Mouse (Mus musculus) heart, postnatal 25 days (tissue): ENCODE results near the gene Tmem116. TPM values are rescaled to one million over a fixed set of nuclear protein-coding genes. Genes with fewer than 3 reads are reported as not detected.

ENCODE experiments used
- DNase-seq: peaks from one replicate; pipeline ENCODE4 v3.0.0; 2022; ENCODE audit warnings: low spot score
- intact Hi-C: fragments of 180-260 bp; cut with DNase I; formaldehyde crosslinking; loops from one replicate; pipeline ENCODE4 v1.15.1; 2025
- total RNA-seq, 2 experiments: library from RNA; stranded (reverse); gene quantifications; 2 replicates each; pipeline ENCODE4 v1.2.3; 2021

The Tmem116 gene
- total RNA-seq, 2 experiments from 2014 or later: 8.2 to 10.1 TPM

GRCm38 (mm10) chr5:121526961-121527360 lies 75.3 kb downstream of the Tmem116 start:
- intact Hi-C loops: no loop called here
- no peak for DNase-seq

GRCm38 (mm10) chr5:121534521-121534920 lies 82.8 kb downstream of the Tmem116 start:
- no peak for DNase-seq
- intact Hi-C loops: no loop called here

GRCm38 (mm10) chr5:121535116-121535515 lies 83.4 kb downstream of the Tmem116 start:
- intact Hi-C loops: no loop called here
- DNase-seq: no peak

GRCm38 (mm10) chr5:121536921-121537555 lies 85.3 kb downstream of the Tmem116 start:
- no peak for DNase-seq
- intact Hi-C loops: no loop called here

- DNase-seq: no peak
Measured at GRCm38 (mm10) chr5:121537588-121537987, 85.9 kb downstream of the Tmem116 start.

GRCm38 (mm10) chr5:121540066-121540465 lies 88.4 kb downstream of the Tmem116 start:
- intact Hi-C loops: no loop called here
- no peak for DNase-seq

More at GRCm38 (mm10) chr5:121537588-121537987, 85.9 kb downstream of the Tmem116 start:
- intact Hi-C loops: no loop called here

- DNase-seq: no peak
- intact Hi-C loops: no loop called here
Measured at GRCm38 (mm10) chr5:121541235-121541634, 89.5 kb downstream of the Tmem116 start.

GRCm38 (mm10) chr5:121543370-121543769 lies 91.7 kb downstream of the Tmem116 start:
- intact Hi-C loops: no loop called here
- no peak for DNase-seq

- intact Hi-C loops: loop anchor here (5.0 kb wide), 1 partner anchor 57 kb away; no protein-coding TSS in a partner anchor
- peak; percentile 6 for DNase-seq
Measured at GRCm38 (mm10) chr5:121544910-121545792, 93.5 kb downstream of the Tmem116 start, which contains the start of the genes Adam1a and Gm42878. Gene Adam1a (minus strand): TSS chr5:121545482. Gene Gm42878 (minus strand): TSS chr5:121545482.

GRCm38 (mm10) chr5:121545793-121546529 lies 94.3 kb downstream of the Tmem116 start, which contains the start of gene Mapkapk5:
Gene Mapkapk5 (minus strand): TSS chr5:121545905.
- DNase-seq: peak; percentile 92
- intact Hi-C loops: loop anchor here (5.0 kb wide), 1 partner anchor 56 kb away; no protein-coding TSS in a partner anchor

GRCm38 (mm10) chr5:121546530-121546895 lies 94.8 kb downstream of the Tmem116 start:
- intact Hi-C loops: loop anchor here (5.0 kb wide), 1 partner anchor 56 kb away; no protein-coding TSS in a partner anchor
- DNase-seq: no peak

GRCm38 (mm10) chr5:121547084-121547483 lies 95.4 kb downstream of the Tmem116 start:
- intact Hi-C loops: loop anchor here (5.0 kb wide), 1 partner anchor 55 kb away; no protein-coding TSS in a partner anchor
- DNase-seq: no peak

GRCm38 (mm10) chr5:121549196-121549595 lies 97.5 kb downstream of the Tmem116 start:
- intact Hi-C loops: loop anchor here (5.0 kb wide), 1 partner anchor 53 kb away; no protein-coding TSS in a partner anchor
- no peak for DNase-seq

- DNase-seq: no peak
- intact Hi-C loops: no loop called here
Measured at GRCm38 (mm10) chr5:121562436-121562835, 110.7 kb downstream of the Tmem116 start.

- DNase-seq: peak; percentile 73
- intact Hi-C loops: loop anchor here (1.0 kb wide), 1 partner anchor 38 kb away; no protein-coding TSS in a partner anchor
Measured at GRCm38 (mm10) chr5:121564468-121564895, 112.8 kb downstream of the Tmem116 start.

- intact Hi-C loops: no loop called here
- DNase-seq: no peak
Measured at GRCm38 (mm10) chr5:121566035-121566681, 114.5 kb downstream of the Tmem116 start.

GRCm38 (mm10) chr5:121569881-121570420 lies 118.3 kb downstream of the Tmem116 start:
- DNase-seq: no peak
- intact Hi-C loops: no loop called here

GRCm38 (mm10) chr5:121570787-121571186 lies 119.1 kb downstream of the Tmem116 start:
- intact Hi-C loops: no loop called here
- no peak for DNase-seq
